Mouse (Mus musculus) stomach, postnatal 0 days (tissue): ENCODE data around the gene Gpr108. TPM values are rescaled to one million over a fixed set of nuclear protein-coding genes. Genes with fewer than 3 reads are reported as not detected.
A peak's percentile ranks its signal among the peaks of the same experiment; 100 is the strongest.

Source experiments
- ATAC-seq: fragments of 200-750 bp; cut with Nextera tagmentation; 2 replicates; pipeline ENCODE4 v1.8.0; 2017; ENCODE audit not compliant: low FRiP score, low TSS enrichment
- DNase-seq: peaks from one replicate; pipeline ENCODE4 v3.0.0-alpha.2; 2016; ENCODE audit warnings: low spot score
- H3K27ac ChIP-seq: fragments of 300-500 bp; sonication (generic); replicated peaks from 2 replicates; pipeline ENCODE4 v1.5.1; 2014; ENCODE audit warnings: mild to moderate bottlenecking, control low read depth
- H3K27me3 ChIP-seq: fragments of 300-500 bp; sonication (generic); 2 replicates; pipeline ENCODE4 v1.6.1; 2014; ENCODE audit warnings: low read length; ENCODE audit not compliant: control insufficient read depth, insufficient read depth
- H3K36me3 ChIP-seq: fragments of 300-500 bp; sonication (generic); 2 replicates; pipeline ENCODE4 v1.6.1; 2014; ENCODE audit warnings: low read length, mixed read lengths; ENCODE audit not compliant: control insufficient read depth, insufficient read depth
- H3K4me1 ChIP-seq: fragments of 300-500 bp; sonication (generic); replicated peaks from 2 replicates; pipeline ENCODE4 v1.6.1; 2014; ENCODE audit warnings: antibody characterized with exemption; ENCODE audit not compliant: control insufficient read depth, insufficient read depth
- H3K4me2 ChIP-seq: fragments of 300-500 bp; sonication (generic); replicated peaks from 2 replicates; pipeline ENCODE4 v1.6.1; 2014; ENCODE audit warnings: low read depth, mild to moderate bottlenecking, control low read depth, moderate library complexity
- H3K4me3 ChIP-seq: fragments of 300-500 bp; sonication (generic); 2 replicates; pipeline ENCODE4 v1.5.1; 2014; ENCODE audit warnings: low read depth, low read length, control low read depth
- H3K9ac ChIP-seq: fragments of 300-500 bp; sonication (generic); 2 replicates; pipeline ENCODE4 v1.6.1; 2014; ENCODE audit warnings: mild to moderate bottlenecking, low read length, control low read depth, mixed read lengths
- H3K9me3 ChIP-seq: fragments of 300-500 bp; sonication (generic); 2 replicates; pipeline ENCODE4 v1.6.1; 2016; ENCODE audit warnings: low read length; ENCODE audit not compliant: control insufficient read depth
- CTCF ChIP-seq: IDR thresholded peaks from 2 replicates; pipeline ENCODE4 v1.5.1; 2016; ENCODE audit warnings: antibody characterized with exemption, low read depth, mild to moderate bottlenecking, moderate library complexity
- EP300 ChIP-seq: optimal IDR thresholded peaks from 2 replicates; pipeline ENCODE3; 2016; ENCODE audit warnings: antibody characterized with exemption
- WGBS: fragments of 180-500 bp; shearing (Covaris S2); extraction: QIAGEN DNeasy Blood & Tissue Kit; methylation state at CpG from one replicate; pipeline ENCODE4 v1.1.7; 2014; 5-methylcytosine and 5-hydroxymethylcytosine counted together
- polyA plus RNA-seq: library from polyadenylated mRNA; unstranded; fragments of >200 nt; fragmentation: Nextera tagmentation; extraction: Ambion mirVana; gene quantifications from 2 replicates; pipeline ENCODE4 v1.2.1, GENCODE M21; 2015

The Gpr108 gene
- 48.0 and 52.4 TPM in 2 replicates for polyA plus RNA-seq

- Histone ChIP-seq H3K4me2 (peak within 1 kb of the TSS; percentile 88), H3K27ac (peak within 1 kb of the TSS; percentile 96), H3K36me3 (peaks cover 5% of the 10 kb centered on the region), H3K9ac (peak within 1 kb of the TSS; percentile 86), H3K9me3 (no peaks in the 10 kb centered on the region), H3K27me3 (no peaks in the 10 kb centered on the region), H3K4me3 (peak within 1 kb of the TSS; percentile 85), H3K4me1 (peaks cover 6% of the 10 kb centered on the region; the same call in 1 of the 2 replicates)
- WGBS, result under 1% methylated on average over 12 of the region's 12 CpGs
- TF ChIP-seq EP300 (no peak), CTCF (peak; percentile 92)
- DNase-seq (peak; percentile 89), ATAC-seq (peak; percentile 76)
These were observed at the start of gene Gpr108 for GRCm38 (mm10) chr17:57248201-57248699. Gene Gpr108 (minus strand): TSS chr17:57248446.

DNA sequence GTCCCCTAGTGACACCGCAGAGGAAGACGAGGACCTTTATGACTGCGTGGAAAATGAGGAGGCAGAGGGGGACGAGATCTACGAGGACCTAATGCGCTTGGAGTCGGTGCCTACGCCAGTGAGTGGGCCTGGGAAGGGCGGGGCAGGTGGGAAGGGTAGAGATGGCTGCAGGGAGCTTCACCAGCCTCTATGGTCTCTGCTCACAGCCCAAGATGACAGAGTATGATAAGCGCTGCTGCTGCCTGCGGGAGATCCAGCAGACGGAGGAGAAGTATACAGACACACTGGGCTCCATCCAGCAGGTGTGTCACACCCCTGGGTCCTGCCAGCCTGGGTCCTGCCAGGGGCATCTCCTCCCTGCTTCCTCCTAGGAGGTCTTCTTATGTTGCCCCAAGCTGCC is 48.8 kb upstream of the Gpr108 start:
- 80% methylated on average over 12 of the region's 12 CpGs for WGBS
- ATAC-seq (0 out of 2 replicates have a peak, but pooled peaks have one; percentile 12), DNase-seq (no peak)
- Histone ChIP-seq H3K36me3 (no peaks in the 10 kb centered on the region), H3K4me1 (no peaks in the 10 kb centered on the region), H3K4me2 (no peak overlapping the region), H3K9ac (no peak overlapping the region), H3K27ac (no peak overlapping the region), H3K4me3 (no peak overlapping the region), H3K27me3 (no peaks in the 10 kb centered on the region), H3K9me3 (no peaks in the 10 kb centered on the region)
- TF ChIP-seq EP300 (no peak), CTCF (no peak)

- no peak for ATAC-seq
- H3K9me3 ChIP-seq, result no peaks in the 10 kb centered on the region
- no peaks in the 10 kb centered on the region for H3K27me3 ChIP-seq
- no peaks in the 10 kb centered on the region for H3K4me1 ChIP-seq
- DNase-seq, result no peak
- no peak overlapping the region for H3K4me3 ChIP-seq
- H3K36me3 ChIP-seq, result no peaks in the 10 kb centered on the region
- WGBS, result 93% methylated on average over 9 of the region's 9 CpGs
- H3K4me2 ChIP-seq, result no peak overlapping the region
- H3K27ac ChIP-seq, result no peak overlapping the region
- TF ChIP-seq EP300 (no peak), CTCF (no peak)
- no peak overlapping the region for H3K9ac ChIP-seq
These were observed 47.7 kb upstream of the Gpr108 start for GRCm38 (mm10) chr17:57295935-57296334.

DNA sequence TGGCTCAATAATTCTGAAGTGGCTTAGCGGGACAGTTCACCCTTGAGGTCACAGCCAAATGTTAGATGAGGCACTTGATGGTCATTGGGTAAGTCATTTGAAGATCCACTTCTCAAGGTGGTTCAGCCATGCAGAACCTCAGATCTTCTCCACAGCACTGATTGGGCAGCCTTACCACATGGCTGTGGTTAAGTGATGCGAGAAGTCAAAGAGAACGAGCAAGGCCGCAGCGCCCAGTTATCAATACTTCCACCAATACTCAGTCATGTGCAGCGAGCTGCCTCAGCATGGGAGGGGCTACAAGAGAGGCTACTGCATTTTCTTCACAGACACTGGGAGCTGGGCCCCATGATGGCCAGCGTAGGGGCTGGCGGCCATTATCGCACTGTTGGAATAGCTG is 44.7 kb upstream of the Gpr108 start:
- 90% methylated on average over 9 of the region's 9 CpGs for WGBS
- Histone ChIP-seq H3K4me2 (no peak overlapping the region), H3K36me3 (no peaks in the 10 kb centered on the region), H3K9ac (no peak overlapping the region), H3K4me1 (no peaks in the 10 kb centered on the region), H3K27me3 (no peaks in the 10 kb centered on the region), H3K4me3 (no peak overlapping the region), H3K9me3 (no peaks in the 10 kb centered on the region), H3K27ac (no peak overlapping the region)
- DNase-seq (no peak), ATAC-seq (no peak)
- TF ChIP-seq EP300 (no peak), CTCF (no peak)

- no peak for TF ChIP-seq CTCF
- 82% methylated on average over 2 of the region's 2 CpGs for WGBS
These were observed 44.1 kb upstream of the Gpr108 start for GRCm38 (mm10) chr17:57292302-57292701.

DNA sequence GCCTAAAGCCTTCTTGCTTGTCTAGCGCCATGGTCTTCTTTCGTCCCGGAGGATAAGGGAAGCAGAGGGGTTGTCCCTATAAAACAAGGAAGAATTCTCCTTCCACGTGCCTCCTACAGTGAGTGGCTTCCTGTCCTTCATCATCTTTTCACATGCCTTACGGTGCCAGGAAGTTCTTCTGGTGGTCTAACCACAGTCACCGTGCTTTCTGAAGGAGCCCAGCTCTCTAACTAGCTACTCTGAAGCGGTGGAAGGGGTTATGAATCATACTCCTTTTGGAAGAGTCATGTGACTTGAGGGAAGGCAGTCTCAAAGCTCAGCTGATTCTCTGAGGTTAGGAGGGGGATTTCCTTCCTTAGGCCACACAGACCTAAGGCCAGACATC is 42.4 kb upstream of the Gpr108 start:
- Histone ChIP-seq H3K9me3 (no peaks in the 10 kb centered on the region), H3K4me2 (no peak overlapping the region), H3K4me3 (no peak overlapping the region), H3K27ac (no peak overlapping the region), H3K9ac (no peak overlapping the region), H3K27me3 (no peaks in the 10 kb centered on the region), H3K4me1 (no peaks in the 10 kb centered on the region), H3K36me3 (no peaks in the 10 kb centered on the region)
- WGBS, result 78% methylated on average over 7 of the region's 7 CpGs
- no peak for DNase-seq
- TF ChIP-seq CTCF (no peak), EP300 (no peak)
- ATAC-seq, result no peak

More at GRCm38 (mm10) chr17:57292302-57292701, 44.1 kb upstream of the Gpr108 start:
- Histone ChIP-seq H3K9ac (no peak overlapping the region), H3K27ac (no peak overlapping the region), H3K27me3 (no peaks in the 10 kb centered on the region), H3K9me3 (no peaks in the 10 kb centered on the region), H3K4me3 (no peak overlapping the region), H3K36me3 (no peaks in the 10 kb centered on the region), H3K4me1 (no peaks in the 10 kb centered on the region), H3K4me2 (no peak overlapping the region)
- no peak for ATAC-seq
- DNase-seq, result no peak
